Mouse (Mus musculus): ENCODE data around the gene Rab8b. TPM values are rescaled to one million over a fixed set of nuclear protein-coding genes. Genes with fewer than 3 reads are reported as not detected.
A peak's percentile ranks its signal among the peaks of the same experiment; 100 is the strongest.
"Not testable (repeated sequence)": the region's sequence is repeated elsewhere in the genome, so short reads cannot be mapped to it uniquely, and the experiment has no call there.

Gene Rab8b
- polyA plus RNA-seq, 1 experiment: 2.3 TPM

- no peaks in the 10 kb centered on the region for H3K79me2 ChIP-seq (ENCODE audit: control insufficient read depth, insufficient read depth)
- H3K4me2 ChIP-seq (ENCODE audit: low read depth): no peak overlapping the region
- H3K27me3 ChIP-seq (ENCODE audit: control insufficient read depth, insufficient read depth, insufficient read length): no peaks in the 10 kb centered on the region
- no peak overlapping the region for H3K4me3 ChIP-seq
- H3K36me3 ChIP-seq (ENCODE audit: control insufficient read depth, insufficient read depth): no peaks in the 10 kb centered on the region
- H3ac ChIP-seq (ENCODE audit: control insufficient read depth, insufficient read length): no peak overlapping the region
- TF ChIP-seq MAX (IDR thresholded peaks at IDR 0.05; ENCODE audit: low read depth) (no peak), POLR2A (IDR thresholded peaks at IDR 0.05; ENCODE audit: insufficient read length, low read depth) (no peak), REST (IDR thresholded peaks at IDR 0.05; ENCODE audit: insufficient read depth, insufficient read length) (no peak), CEBPB (IDR thresholded peaks at IDR 0.05; ENCODE audit: insufficient read depth, poor library complexity, severe bottlenecking) (no peak), TCF3 (IDR thresholded peaks at IDR 0.05; ENCODE audit: insufficient read length, low read depth) (no peak), E2F4 (IDR thresholded peaks at IDR 0.05; ENCODE audit: insufficient read depth) (no peak), SRF (IDR thresholded peaks at IDR 0.05; ENCODE audit: control insufficient read depth, insufficient read length, low read depth) (no peak), MYOG (IDR thresholded peaks at IDR 0.05; ENCODE audit: control insufficient read depth in 1 of 3, insufficient read depth in 1 of 3, insufficient read length in 2 of 3, low read depth in 2 of 3) (no peak), MYOD1 (IDR thresholded peaks at IDR 0.05; ENCODE audit: control insufficient read depth in 1 of 3, insufficient read length in 2 of 3, low read depth in 2 of 3) (no peak), TCF12 (IDR thresholded peaks at IDR 0.05; ENCODE audit: insufficient read depth, poor library complexity, severe bottlenecking) (no peak), USF1 (IDR thresholded peaks at IDR 0.05; ENCODE audit: low read depth) (no peak), POLR2AphosphoS2 (IDR thresholded peaks at IDR 0.05; ENCODE audit: insufficient read length, low read depth) (no peak)
Observed at GRCm38 (mm10) chr9:66820996-66821395, 98.5 kb downstream of the Rab8b start.

- no peak for TF ChIP-seq CEBPB (IDR thresholded peaks at IDR 0.05; ENCODE audit: insufficient read depth, poor library complexity, severe bottlenecking)
- no peak for TF ChIP-seq REST (IDR thresholded peaks at IDR 0.05; ENCODE audit: insufficient read depth, insufficient read length)
- no peak for TF ChIP-seq TCF12 (IDR thresholded peaks at IDR 0.05; ENCODE audit: insufficient read depth, poor library complexity, severe bottlenecking)
- TF ChIP-seq TCF3 (IDR thresholded peaks at IDR 0.05; ENCODE audit: insufficient read length, low read depth): no peak
- H3K4me2 ChIP-seq (ENCODE audit: low read depth): no peak overlapping the region
- H3K79me2 ChIP-seq (ENCODE audit: control insufficient read depth, insufficient read depth): no peaks in the 10 kb centered on the region
- no peak overlapping the region for H3ac ChIP-seq (ENCODE audit: control insufficient read depth, insufficient read length)
- H3K27me3 ChIP-seq (ENCODE audit: control insufficient read depth, insufficient read depth, insufficient read length): no peaks in the 10 kb centered on the region
- no peak overlapping the region for H3K4me3 ChIP-seq
- no peaks in the 10 kb centered on the region for H3K36me3 ChIP-seq (ENCODE audit: control insufficient read depth, insufficient read depth)
Observed at GRCm38 (mm10) chr9:66813392-66813791, 106.1 kb downstream of the Rab8b start.

- H3ac ChIP-seq (ENCODE audit: control insufficient read depth, insufficient read length); H3K4me3 ChIP-seq; H3K79me2 ChIP-seq (ENCODE audit: control insufficient read depth, insufficient read depth); H3K4me2 ChIP-seq (ENCODE audit: low read depth); H3K27me3 ChIP-seq (ENCODE audit: control insufficient read depth, insufficient read depth, insufficient read length); H3K36me3 ChIP-seq (ENCODE audit: control insufficient read depth, insufficient read depth): not testable (repeated sequence)
Observed at GRCm38 (mm10) chr9:66805951-66806350, 113.5 kb downstream of the Rab8b start.

GRCm38 (mm10) chr9:66801947-66802346, 117.5 kb downstream of the Rab8b start:
- H3K27me3 ChIP-seq (ENCODE audit: control insufficient read depth, insufficient read depth, insufficient read length): no peaks in the 10 kb centered on the region
- H3K79me2 ChIP-seq (ENCODE audit: control insufficient read depth, insufficient read depth): no peaks in the 10 kb centered on the region
- no peak overlapping the region for H3K4me2 ChIP-seq (ENCODE audit: low read depth)
- H3ac ChIP-seq (ENCODE audit: control insufficient read depth, insufficient read length): no peak overlapping the region
- no peak overlapping the region for H3K4me3 ChIP-seq
- H3K36me3 ChIP-seq (ENCODE audit: control insufficient read depth, insufficient read depth): no peaks in the 10 kb centered on the region
- no peak for TF ChIP-seq SRF (IDR thresholded peaks at IDR 0.05; ENCODE audit: control insufficient read depth, insufficient read length, low read depth)
- no peak for TF ChIP-seq TCF3 (IDR thresholded peaks at IDR 0.05; ENCODE audit: insufficient read length, low read depth)
- no peak for TF ChIP-seq USF1 (IDR thresholded peaks at IDR 0.05; ENCODE audit: low read depth)
- TF ChIP-seq CEBPB (IDR thresholded peaks at IDR 0.05; ENCODE audit: insufficient read depth, poor library complexity, severe bottlenecking): no peak
- no peak for TF ChIP-seq MYOD1 (IDR thresholded peaks at IDR 0.05; ENCODE audit: control insufficient read depth in 1 of 3, insufficient read length in 2 of 3, low read depth in 2 of 3)
- TF ChIP-seq E2F4 (IDR thresholded peaks at IDR 0.05; ENCODE audit: insufficient read depth): no peak
- TF ChIP-seq REST (IDR thresholded peaks at IDR 0.05; ENCODE audit: insufficient read depth, insufficient read length): no peak
- TF ChIP-seq POLR2AphosphoS2 (IDR thresholded peaks at IDR 0.05; ENCODE audit: insufficient read length, low read depth): no peak
- no peak for TF ChIP-seq TCF12 (IDR thresholded peaks at IDR 0.05; ENCODE audit: insufficient read depth, poor library complexity, severe bottlenecking)
- no peak for TF ChIP-seq MYOG (IDR thresholded peaks at IDR 0.05; ENCODE audit: control insufficient read depth in 1 of 3, insufficient read depth in 1 of 3, insufficient read length in 2 of 3, low read depth in 2 of 3)

GRCm38 (mm10) chr9:66796739-66797138, 122.7 kb downstream of the Rab8b start, which contains the start of gene Gm10647:
TSS of gene Gm10647 (plus strand) at chr9:66797039.
- TF ChIP-seq USF1 (IDR thresholded peaks at IDR 0.05; ENCODE audit: low read depth) (no peak), MAX (IDR thresholded peaks at IDR 0.05; ENCODE audit: low read depth) (no peak), SRF (IDR thresholded peaks at IDR 0.05; ENCODE audit: control insufficient read depth, insufficient read length, low read depth) (no peak), CEBPB (IDR thresholded peaks at IDR 0.05; ENCODE audit: insufficient read depth, poor library complexity, severe bottlenecking) (no peak), MYOD1 (IDR thresholded peaks at IDR 0.05; ENCODE audit: control insufficient read depth in 1 of 3, insufficient read length in 2 of 3, low read depth in 2 of 3) (no peak), TCF3 (IDR thresholded peaks at IDR 0.05; ENCODE audit: insufficient read length, low read depth) (no peak), REST (IDR thresholded peaks at IDR 0.05; ENCODE audit: insufficient read depth, insufficient read length) (no peak), MYOG (IDR thresholded peaks at IDR 0.05; ENCODE audit: control insufficient read depth in 1 of 3, insufficient read depth in 1 of 3, insufficient read length in 2 of 3, low read depth in 2 of 3) (no peak), POLR2A (IDR thresholded peaks at IDR 0.05; ENCODE audit: insufficient read length, low read depth) (no peak), E2F4 (IDR thresholded peaks at IDR 0.05; ENCODE audit: insufficient read depth) (no peak), TCF12 (IDR thresholded peaks at IDR 0.05; ENCODE audit: insufficient read depth, poor library complexity, severe bottlenecking) (no peak), POLR2AphosphoS2 (IDR thresholded peaks at IDR 0.05; ENCODE audit: insufficient read length, low read depth) (no peak)
- Histone ChIP-seq H3K27me3 (ENCODE audit: control insufficient read depth, insufficient read depth, insufficient read length) (no peaks in the 10 kb centered on the region), H3ac (ENCODE audit: control insufficient read depth, insufficient read length) (peak within 1 kb of the TSS; percentile 4), H3K79me2 (ENCODE audit: control insufficient read depth, insufficient read depth) (no peaks in the 10 kb centered on the region), H3K4me2 (ENCODE audit: low read depth) (peak within 1 kb of the TSS; percentile 67), H3K4me3 (peak within 1 kb of the TSS; percentile 46), H3K36me3 (ENCODE audit: control insufficient read depth, insufficient read depth) (no peaks in the 10 kb centered on the region)
